Mouse (Mus musculus): ENCODE data around the gene Lias.

DNA sequence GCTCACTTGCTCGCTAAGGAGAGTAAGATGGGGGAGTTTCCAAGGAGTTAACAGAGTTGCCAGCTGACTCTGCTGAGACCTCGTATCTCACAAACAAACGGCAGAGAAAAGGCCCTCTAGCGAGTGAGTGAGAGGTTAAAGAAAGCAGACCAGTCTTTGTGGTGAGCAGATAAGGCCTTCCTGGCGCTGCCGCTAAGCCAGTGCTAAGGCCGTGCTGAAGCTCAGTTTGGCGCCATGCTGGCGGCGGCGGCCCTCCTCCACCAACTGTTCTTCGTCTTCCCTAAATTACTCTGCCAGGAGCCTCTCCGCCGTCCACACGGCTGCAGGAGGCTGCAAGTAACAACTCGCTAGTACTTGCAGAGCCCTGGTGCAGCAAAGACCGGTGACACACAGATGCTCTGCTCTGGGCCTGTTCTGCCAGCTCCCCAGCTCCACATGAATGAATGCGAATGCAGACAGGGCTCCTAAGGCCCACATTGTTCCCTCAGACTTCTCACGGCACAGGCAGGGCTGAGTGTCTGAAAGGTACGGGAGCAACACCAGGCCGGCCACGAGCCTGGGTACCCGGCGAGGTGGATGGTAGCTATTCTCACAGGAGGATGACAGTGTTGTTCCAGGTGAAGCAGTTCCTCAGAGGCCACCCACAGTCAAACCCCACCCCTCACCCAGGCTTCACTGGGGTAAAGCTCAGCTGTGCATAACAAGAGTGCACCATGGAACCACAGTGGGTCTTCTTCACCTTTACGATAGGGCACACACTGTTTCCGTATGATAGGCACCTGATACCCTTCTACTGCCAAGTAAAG, 24.6 kb downstream of the Lias start:
- TF ChIP-seq BHLHE40 (IDR thresholded peaks at IDR 0.05; ENCODE audit: borderline replicate concordance, low read depth, low read length) = no peak
- 0 out of 4 replicates have a peak, but pooled peaks have one; percentile 14 to 35 for TF ChIP-seq POLR2A (IDR thresholded peaks at IDR 0.05; ENCODE audit: control insufficient read depth in 1 of 2, insufficient read depth in 1 of 2, low read depth in 1 of 2, low read length in 2 of 2, poor library complexity in 1 of 2)
- peak; percentile 72 for TF ChIP-seq GATA1 (IDR thresholded peaks at IDR 0.05; ENCODE audit: low read depth, low read length)
- TF ChIP-seq TCF12 (IDR thresholded peaks at IDR 0.05; ENCODE audit: low read depth, low read length) = no peak
- peak in 1 of 3 experiments; percentile 39; a peak in 2 of 6 replicates for TF ChIP-seq CTCF (IDR thresholded peaks at IDR 0.05 in 2 of 3, conservative IDR thresholded peaks at IDR 0.05 in 1 of 3; ENCODE audit: control insufficient read depth in 1 of 3, insufficient read depth in 1 of 3, low read depth in 2 of 3, low read length in 3 of 3, poor library complexity in 1 of 3, severe bottlenecking in 1 of 3)
- TF ChIP-seq ZNF384 (IDR thresholded peaks at IDR 0.05; ENCODE audit: low read depth, low read length) = no peak

Data from MEL (cell line).